Mouse (Mus musculus) thymus, adult 2 months (tissue): ENCODE results near the gene Tmem263.

ENCODE experiments used
- CTCF ChIP-seq: fragments of 200-500 bp; IDR thresholded peaks from 2 replicates; pipeline ENCODE4 v1.5.1; 2012; ENCODE audit warnings: mild to moderate bottlenecking, control low read depth, low read length, moderate library complexity, borderline replicate concordance; ENCODE audit not compliant: control insufficient read depth, poor library complexity, insufficient read depth; ENCODE audit errors: extremely low read depth
- POLR2A ChIP-seq: fragments of 200-500 bp; IDR thresholded peaks from 2 replicates; pipeline ENCODE4 v1.6.1; 2012; ENCODE audit warnings: mild to moderate bottlenecking, low read length, control low read depth, moderate library complexity; ENCODE audit not compliant: control insufficient read depth, poor library complexity, insufficient read depth; ENCODE audit errors: extremely low read depth

GRCm38 (mm10) chr10:85136573-85136972 lies 34.1 kb downstream of the Tmem263 start:
- TF ChIP-seq POLR2A (no peak), CTCF (no peak)
